Mouse (Mus musculus) hindbrain, embryonic 16.5 days (tissue): ENCODE data around the gene Atp11c. TPM values are rescaled to one million over a fixed set of nuclear protein-coding genes. Genes with fewer than 3 reads are reported as not detected.
A peak's percentile ranks its signal among the peaks of the same experiment; 100 is the strongest.

Source experiments
- ATAC-seq: fragments of 200-750 bp; cut with Nextera tagmentation; 2 replicates; pipeline ENCODE4 v1.8.0; 2017; ENCODE audit warnings: moderate TSS enrichment, moderate library complexity
- H3K27ac ChIP-seq: fragments of 300-500 bp; sonication (generic); 2 replicates; pipeline ENCODE4 v1.5.1; 2014; ENCODE audit warnings: low read depth, mild to moderate bottlenecking, control low read depth, low read length, moderate library complexity
- H3K27me3 ChIP-seq: fragments of 300-500 bp; sonication (generic); replicated peaks from 2 replicates; pipeline ENCODE4 v1.6.1; 2014; ENCODE audit warnings: low read length; ENCODE audit not compliant: control insufficient read depth, insufficient read depth
- H3K36me3 ChIP-seq: fragments of 300-500 bp; sonication (generic); 2 replicates; pipeline ENCODE4 v1.6.1; 2014; ENCODE audit warnings: mild to moderate bottlenecking, low read length, moderate library complexity, mixed read lengths; ENCODE audit not compliant: control insufficient read depth, insufficient read depth
- H3K4me1 ChIP-seq: fragments of 300-500 bp; sonication (generic); 2 replicates; pipeline ENCODE4 v1.6.1; 2014; ENCODE audit warnings: low read depth, low read length; ENCODE audit not compliant: control insufficient read depth, insufficient read depth
- H3K4me2 ChIP-seq: fragments of 300-500 bp; sonication (generic); 2 replicates; pipeline ENCODE4 v1.6.1; 2014; ENCODE audit warnings: mild to moderate bottlenecking, low read length, control low read depth, moderate library complexity
- H3K4me3 ChIP-seq: fragments of 300-500 bp; sonication (generic); 2 replicates; pipeline ENCODE4 v1.5.1; 2014; ENCODE audit warnings: mild to moderate bottlenecking, low read length, control low read depth, moderate library complexity
- H3K9ac ChIP-seq: fragments of 300-500 bp; sonication (generic); 2 replicates; pipeline ENCODE4 v1.6.1; 2014; ENCODE audit warnings: low read depth, mild to moderate bottlenecking, control low read depth, low read length, moderate library complexity
- H3K9me3 ChIP-seq: fragments of 300-500 bp; sonication (generic); 2 replicates; pipeline ENCODE4 v1.6.1; 2014; ENCODE audit warnings: mild to moderate bottlenecking, low read length, moderate library complexity; ENCODE audit not compliant: control insufficient read depth
- WGBS: fragments of 180-500 bp; shearing (Covaris S2); extraction: QIAGEN DNeasy Blood & Tissue Kit; methylation state at CpG from one replicate; pipeline ENCODE4 v1.1.7; 2014; 5-methylcytosine and 5-hydroxymethylcytosine counted together
- polyA plus RNA-seq: library from polyadenylated mRNA; unstranded; fragments of >200 nt; fragmentation: Nextera tagmentation; extraction: Ambion mirVana; gene quantifications from 2 replicates; pipeline ENCODE4 v1.2.1, GENCODE M21; 2015

Gene Atp11c
- polyA plus RNA-seq, 1 experiment from 2014 or later = 9.2 TPM

- H3K36me3 ChIP-seq = no peaks in the 10 kb centered on the region
- H3K9ac ChIP-seq = no peak overlapping the region
- 100% methylated on average over 3 of the region's 3 CpGs for WGBS
- ATAC-seq = no peak
- H3K9me3 ChIP-seq = no peaks in the 10 kb centered on the region
- no peak overlapping the region for H3K4me2 ChIP-seq
- no peaks in the 10 kb centered on the region for H3K4me1 ChIP-seq
- H3K27ac ChIP-seq = no peak overlapping the region
- no peaks in the 10 kb centered on the region for H3K27me3 ChIP-seq
- no peak overlapping the region for H3K4me3 ChIP-seq
Measured at GRCm38 (mm10) chrX:60329735-60330134, 262.8 kb downstream of the Atp11c start.

DNA sequence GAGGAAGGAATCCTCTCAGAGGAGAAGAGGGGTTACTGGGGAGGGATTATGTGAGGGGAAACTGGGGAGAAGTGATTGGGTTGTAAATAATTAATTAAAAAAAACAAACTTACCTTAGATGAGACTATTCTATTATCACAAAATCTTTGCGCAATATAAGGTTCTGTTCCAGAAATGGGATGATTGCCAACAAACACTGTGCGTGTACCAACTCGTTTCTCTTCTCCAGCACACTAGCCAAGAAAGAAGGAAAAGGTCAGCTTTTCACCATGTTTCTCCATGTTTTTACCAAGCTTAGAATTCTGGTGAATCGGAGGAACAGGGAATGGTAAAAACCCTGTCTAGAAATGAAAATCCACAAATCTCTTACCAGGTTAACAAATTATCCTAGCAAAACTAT, 271.2 kb downstream of the Atp11c start:
- no peak overlapping the region for H3K9ac ChIP-seq
- ATAC-seq = no peak
- H3K36me3 ChIP-seq = no peaks in the 10 kb centered on the region
- no peak overlapping the region for H3K4me3 ChIP-seq
- H3K27me3 ChIP-seq = no peaks in the 10 kb centered on the region
- H3K4me1 ChIP-seq = no peaks in the 10 kb centered on the region
- H3K27ac ChIP-seq = no peak overlapping the region
- H3K4me2 ChIP-seq = no peak overlapping the region
- H3K9me3 ChIP-seq = no peaks in the 10 kb centered on the region
- 88% methylated on average over 4 of the region's 4 CpGs for WGBS

- Histone ChIP-seq H3K27me3 (no peaks in the 10 kb centered on the region), H3K9ac (no peak overlapping the region), H3K9me3 (no peaks in the 10 kb centered on the region), H3K4me3 (no peak overlapping the region), H3K4me2 (no peak overlapping the region), H3K27ac (no peak overlapping the region), H3K4me1 (no peaks in the 10 kb centered on the region), H3K36me3 (no peaks in the 10 kb centered on the region)
- 95% methylated on average over 3 of the region's 3 CpGs for WGBS
- ATAC-seq = no peak
Measured at GRCm38 (mm10) chrX:60317661-60318060, 274.8 kb downstream of the Atp11c start.

GRCm38 (mm10) chrX:60292335-60292734, 300.2 kb downstream of the Atp11c start:
- Histone ChIP-seq H3K36me3 (no peaks in the 10 kb centered on the region), H3K4me3 (no peak overlapping the region), H3K27ac (no peak overlapping the region), H3K27me3 (no peaks in the 10 kb centered on the region), H3K9ac (no peak overlapping the region), H3K4me1 (no peaks in the 10 kb centered on the region), H3K4me2 (no peak overlapping the region), H3K9me3 (no peaks in the 10 kb centered on the region)
- ATAC-seq = no peak
- 79% methylated on average over 2 of the region's 2 CpGs for WGBS

GRCm38 (mm10) chrX:60255346-60255745, 337.2 kb downstream of the Atp11c start:
- Histone ChIP-seq H3K9me3 (no peaks in the 10 kb centered on the region), H3K36me3 (no peaks in the 10 kb centered on the region), H3K4me3 (no peak overlapping the region), H3K4me2 (no peak overlapping the region), H3K27me3 (no peaks in the 10 kb centered on the region), H3K4me1 (no peaks in the 10 kb centered on the region), H3K9ac (no peak overlapping the region), H3K27ac (no peak overlapping the region)
- no peak for ATAC-seq

DNA sequence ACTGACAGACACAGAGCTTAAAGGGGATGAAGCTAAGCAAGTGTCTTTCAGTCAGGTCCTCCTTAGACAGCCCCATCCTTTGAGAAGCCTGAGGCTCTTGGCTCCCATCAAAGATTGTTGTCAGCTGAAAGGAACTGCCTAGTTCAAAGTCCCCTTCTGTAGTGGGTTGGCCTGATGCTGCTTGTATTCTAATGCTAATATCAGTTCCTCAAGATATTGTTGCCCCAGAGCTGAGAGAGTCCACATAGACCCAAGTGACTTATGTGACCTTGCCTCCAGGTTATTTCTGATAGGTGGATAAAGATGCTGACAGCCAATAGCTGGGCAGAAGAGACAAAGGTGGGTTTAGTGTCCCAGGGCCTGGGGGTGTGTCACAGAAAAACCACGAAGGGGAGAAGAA, 404.8 kb downstream of the Atp11c start:
- no peak overlapping the region for H3K9ac ChIP-seq
- no peak overlapping the region for H3K27ac ChIP-seq
- no peak overlapping the region for H3K4me3 ChIP-seq
- no peaks in the 10 kb centered on the region for H3K4me1 ChIP-seq
- 42% methylated on average over 1 of the region's 1 CpGs for WGBS
- H3K27me3 ChIP-seq = no peaks in the 10 kb centered on the region
- H3K9me3 ChIP-seq = no peaks in the 10 kb centered on the region
- H3K36me3 ChIP-seq = no peaks in the 10 kb centered on the region
- no peak for ATAC-seq
- no peak overlapping the region for H3K4me2 ChIP-seq

GRCm38 (mm10) chrX:60182611-60183010, 409.9 kb downstream of the Atp11c start:
- Histone ChIP-seq H3K4me3 (no peak overlapping the region), H3K9ac (no peak overlapping the region)
- WGBS = 34% methylated on average over 3 of the region's 3 CpGs

DNA sequence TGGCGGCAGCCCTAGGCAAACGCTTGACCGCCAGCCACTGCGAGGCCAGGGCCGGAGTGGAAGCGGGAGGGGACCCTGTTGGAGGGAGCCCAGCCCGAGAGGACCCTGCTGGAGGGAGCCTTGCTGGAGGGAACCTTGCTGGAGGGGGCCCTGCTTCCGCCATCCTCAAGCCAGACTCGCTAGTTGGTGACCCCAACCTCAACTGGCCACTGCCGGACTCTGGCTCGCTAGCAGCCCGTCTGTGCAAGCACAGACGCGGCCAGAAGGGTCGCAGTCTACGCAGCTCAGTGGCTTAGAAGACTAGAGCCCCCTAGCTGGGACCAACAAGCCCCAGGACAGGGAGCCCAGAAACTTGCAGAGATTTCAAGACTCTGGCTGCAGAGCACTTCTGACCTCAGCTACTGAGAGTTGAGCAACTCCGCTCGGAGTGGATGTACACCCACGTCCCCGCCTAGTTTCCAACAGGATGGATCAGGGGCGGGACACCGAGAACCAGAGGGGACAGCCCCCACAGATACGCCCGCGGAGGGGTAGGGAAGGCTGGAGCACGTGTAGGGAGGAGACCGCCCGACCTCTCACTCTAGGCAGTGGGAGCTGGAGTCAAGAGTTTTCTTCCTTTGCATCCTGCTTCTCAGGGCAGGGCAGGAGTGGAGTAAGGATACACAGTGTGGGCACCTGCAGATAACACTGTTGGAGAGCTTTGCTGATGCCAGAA, 413.6 kb downstream of the Atp11c start, which contains the start of gene Mcf2:
Gene Mcf2, minus strand, starts transcription at position 346 of the 715 bp plus-strand sequence.
- Histone ChIP-seq H3K9ac (peak within 1 kb of the TSS; percentile 55), H3K4me1 (no peaks in the 10 kb centered on the region; the same call in 1 of the 2 replicates), H3K4me3 (peak within 1 kb of the TSS; percentile 45), H3K9me3 (no peaks in the 10 kb centered on the region), H3K4me2 (peak within 1 kb of the TSS; percentile 80), H3K27me3 (no peaks in the 10 kb centered on the region; the same call in 1 of the 2 replicates), H3K36me3 (no peaks in the 10 kb centered on the region), H3K27ac (no peak within 1 kb of the TSS)
- peak; percentile 81 for ATAC-seq
- WGBS = 15% methylated on average over 28 of the region's 28 CpGs

More at GRCm38 (mm10) chrX:60182611-60183010, 409.9 kb downstream of the Atp11c start:
- no peaks in the 10 kb centered on the region; the same call in 1 of the 2 replicates for H3K27me3 ChIP-seq
- no peak overlapping the region for H3K4me2 ChIP-seq
- H3K36me3 ChIP-seq = no peaks in the 10 kb centered on the region
- no peaks in the 10 kb centered on the region; the same call in 1 of the 2 replicates for H3K4me1 ChIP-seq
- no peak overlapping the region for H3K27ac ChIP-seq
- ATAC-seq = no peak
- no peaks in the 10 kb centered on the region for H3K9me3 ChIP-seq

- H3K9me3 ChIP-seq = no peaks in the 10 kb centered on the region
- no peaks in the 10 kb centered on the region for H3K36me3 ChIP-seq
- peak overlapping the region; percentile 45 for H3K4me3 ChIP-seq
- H3K27me3 ChIP-seq = no peaks in the 10 kb centered on the region; the same call in 1 of the 2 replicates
- H3K9ac ChIP-seq = peak overlapping the region; percentile 55
- H3K4me1 ChIP-seq = no peaks in the 10 kb centered on the region; the same call in 1 of the 2 replicates
- peak overlapping the region; percentile 80 for H3K4me2 ChIP-seq
- peak; percentile 67 for ATAC-seq
- no peak overlapping the region for H3K27ac ChIP-seq
- 11% methylated on average over 13 of the region's 19 CpGs for WGBS
Measured at GRCm38 (mm10) chrX:60178025-60178743, 414.3 kb downstream of the Atp11c start.
